Mouse (Mus musculus) lung, embryonic 14.5 days (tissue): ENCODE measurements at regions not wholly inside any gene's neighbourhood (a gene's known extent, or its start where the extent isn't known, plus 50 kb on each side); places are given as distances from the start of the nearest gene placed in this dataset.
A peak's percentile ranks its signal among the peaks of the same experiment; 100 is the strongest.

Source experiments
- ATAC-seq: fragments of 200-750 bp; cut with Nextera tagmentation; 2 replicates; pipeline ENCODE4 v1.8.0; 2017; ENCODE audit warnings: mild to moderate bottlenecking, moderate TSS enrichment, moderate library complexity; ENCODE audit not compliant: insufficient read depth
- DNase-seq: peaks from one replicate; pipeline ENCODE4 v3.0.0-alpha.2; 2015
- H3K27ac ChIP-seq: fragments of 300-500 bp; sonication (generic); 2 replicates; pipeline ENCODE4 v1.5.1; 2014; ENCODE audit warnings: low read depth, mild to moderate bottlenecking, moderate library complexity
- H3K27me3 ChIP-seq: fragments of 300-500 bp; sonication (generic); 2 replicates; pipeline ENCODE4 v1.6.1; 2014; ENCODE audit warnings: low read length, control low read depth; ENCODE audit not compliant: insufficient read depth
- H3K36me3 ChIP-seq: fragments of 300-500 bp; sonication (generic); 2 replicates; pipeline ENCODE4 v1.6.1; 2014; ENCODE audit warnings: control low read depth; ENCODE audit not compliant: insufficient read depth
- H3K4me1 ChIP-seq: fragments of 300-500 bp; sonication (generic); 2 replicates; pipeline ENCODE4 v1.6.1; 2014; ENCODE audit warnings: antibody characterized with exemption, control low read depth; ENCODE audit not compliant: insufficient read depth
- H3K4me2 ChIP-seq: fragments of 300-500 bp; sonication (generic); 2 replicates; pipeline ENCODE4 v1.6.1; 2014; ENCODE audit warnings: mild to moderate bottlenecking
- H3K4me3 ChIP-seq: fragments of 300-500 bp; sonication (generic); 2 replicates; pipeline ENCODE4 v1.5.1; 2014; ENCODE audit warnings: low read depth, low read length
- H3K9ac ChIP-seq: fragments of 300-500 bp; sonication (generic); 2 replicates; pipeline ENCODE4 v1.6.1; 2014
- H3K9me3 ChIP-seq: fragments of 300-500 bp; sonication (generic); 2 replicates; pipeline ENCODE4 v1.6.1; 2016; ENCODE audit warnings: low read depth, low read length, control low read depth
- CTCF ChIP-seq: IDR thresholded peaks from 2 replicates; pipeline ENCODE4 v1.5.1; 2016; ENCODE audit warnings: antibody characterized with exemption, low read depth
- WGBS: fragments of 180-500 bp; shearing (Covaris S2); extraction: QIAGEN DNeasy Blood & Tissue Kit; methylation state at CpG from one replicate; pipeline ENCODE4 v1.1.7; 2014; 5-methylcytosine and 5-hydroxymethylcytosine counted together

- 72% methylated on average over 12 of the region's 12 CpGs for WGBS
- H3K9ac ChIP-seq: no peak overlapping the region
- H3K9me3 ChIP-seq: no peaks in the 10 kb centered on the region
- no peaks in the 10 kb centered on the region for H3K4me1 ChIP-seq
- no peak overlapping the region for H3K27ac ChIP-seq
- H3K4me2 ChIP-seq: no peak overlapping the region
- H3K36me3 ChIP-seq: no peaks in the 10 kb centered on the region
- no peak for TF ChIP-seq CTCF
- DNase-seq: no peak
- no peaks in the 10 kb centered on the region for H3K27me3 ChIP-seq
- no peak for ATAC-seq
- H3K4me3 ChIP-seq: no peak overlapping the region
Measured at GRCm38 (mm10) chr9:117900631-117901030, 139.7 kb upstream of the Azi2 start.

- WGBS: 62% methylated on average over 8 of the region's 8 CpGs
- H3K27ac ChIP-seq: no peak overlapping the region
- no peak overlapping the region for H3K4me2 ChIP-seq
- no peaks in the 10 kb centered on the region for H3K4me1 ChIP-seq
- no peaks in the 10 kb centered on the region for H3K36me3 ChIP-seq
- H3K27me3 ChIP-seq: no peaks in the 10 kb centered on the region
- H3K4me3 ChIP-seq: no peak overlapping the region
- ATAC-seq (no peak), DNase-seq (peak; percentile 30)
- H3K9ac ChIP-seq: no peak overlapping the region
- H3K9me3 ChIP-seq: no peaks in the 10 kb centered on the region
- TF ChIP-seq CTCF: no peak
Measured at GRCm38 (mm10) chr9:117896517-117896916, 143.8 kb upstream of the Azi2 start.

GRCm38 (mm10) chr9:117892601-117893000 lies 147.7 kb upstream of the Azi2 start:
- Histone ChIP-seq H3K4me1 (no peaks in the 10 kb centered on the region), H3K4me2 (no peak overlapping the region), H3K9ac (no peak overlapping the region), H3K36me3 (no peaks in the 10 kb centered on the region), H3K27ac (no peak overlapping the region), H3K27me3 (no peaks in the 10 kb centered on the region), H3K9me3 (no peaks in the 10 kb centered on the region), H3K4me3 (no peak overlapping the region)
- DNase-seq: no peak
- ATAC-seq: no peak
- no peak for TF ChIP-seq CTCF
- WGBS: 66% methylated on average over 6 of the region's 6 CpGs

GRCm38 (mm10) chr9:117873172-117873571 lies 167.1 kb upstream of the Azi2 start:
- Histone ChIP-seq H3K36me3 (no peaks in the 10 kb centered on the region), H3K9ac (peak overlapping the region; percentile 52; the same call in 1 of the 2 replicates), H3K27me3 (peaks cover 25% of the 10 kb centered on the region), H3K27ac (0 out of 2 replicates have a peak overlapping the region, but pooled peaks have one; percentile 4), H3K4me2 (peak overlapping the region; percentile 97), H3K4me3 (peak overlapping the region; percentile 58), H3K9me3 (no peaks in the 10 kb centered on the region), H3K4me1 (peaks cover 4% of the 10 kb centered on the region; the same call in 1 of the 2 replicates)
- ATAC-seq (no peak), DNase-seq (no peak)
- WGBS: 20% methylated on average over 8 of the region's 8 CpGs
- no peak for TF ChIP-seq CTCF

- DNase-seq (peak; percentile 75), ATAC-seq (peak; percentile 81)
- Histone ChIP-seq H3K4me3 (peak overlapping the region; percentile 58), H3K36me3 (no peaks in the 10 kb centered on the region), H3K27me3 (peaks cover 25% of the 10 kb centered on the region), H3K4me2 (peak overlapping the region; percentile 97), H3K27ac (0 out of 2 replicates have a peak overlapping the region, but pooled peaks have one; percentile 4), H3K4me1 (peaks cover 4% of the 10 kb centered on the region; the same call in 1 of the 2 replicates), H3K9me3 (no peaks in the 10 kb centered on the region), H3K9ac (peak overlapping the region; percentile 52)
- TF ChIP-seq CTCF: peak; percentile 24; the same call in 1 of the 2 replicates
- WGBS: under 1% methylated on average over 67 of the region's 70 CpGs
Measured at GRCm38 (mm10) chr9:117872387-117873081, 167.8 kb upstream of the Azi2 start.

GRCm38 (mm10) chr9:117872021-117872386 lies 168.3 kb upstream of the Azi2 start:
- no peak overlapping the region for H3K27ac ChIP-seq
- H3K4me1 ChIP-seq: peaks cover 4% of the 10 kb centered on the region; the same call in 1 of the 2 replicates
- H3K9me3 ChIP-seq: no peaks in the 10 kb centered on the region
- WGBS: 0% methylated on average over 15 of the region's 15 CpGs
- peak; percentile 45 for ATAC-seq
- H3K4me2 ChIP-seq: peak overlapping the region; percentile 97
- no peaks in the 10 kb centered on the region for H3K36me3 ChIP-seq
- peak overlapping the region; percentile 58 for H3K4me3 ChIP-seq
- TF ChIP-seq CTCF: no peak
- peak; percentile 31 for DNase-seq
- H3K27me3 ChIP-seq: peaks cover 25% of the 10 kb centered on the region
- H3K9ac ChIP-seq: peak overlapping the region; percentile 52

- Histone ChIP-seq H3K9ac (no peak overlapping the region), H3K9me3 (no peaks in the 10 kb centered on the region), H3K27me3 (peaks cover 25% of the 10 kb centered on the region), H3K36me3 (no peaks in the 10 kb centered on the region), H3K4me3 (no peak overlapping the region), H3K4me1 (peaks cover 4% of the 10 kb centered on the region; the same call in 1 of the 2 replicates), H3K27ac (no peak overlapping the region), H3K4me2 (no peak overlapping the region)
- no peak for TF ChIP-seq CTCF
- no peak for DNase-seq
- 70% methylated on average over 11 of the region's 11 CpGs for WGBS
- ATAC-seq: no peak
Measured at GRCm38 (mm10) chr9:117870616-117871015, 169.7 kb upstream of the Azi2 start.
